Mouse (Mus musculus): ENCODE data around the gene Olah. TPM values are rescaled to one million over a fixed set of nuclear protein-coding genes. Genes with fewer than 3 reads are reported as not detected.
"Not testable (repeated sequence)": the region's sequence is repeated elsewhere in the genome, so short reads cannot be mapped to it uniquely, and the experiment has no call there.

Gene Olah
- not detected in 2 replicates for polyA plus RNA-seq (2014; fragmentation: Nextera tagmentation; extraction: Ambion mirVana)

GRCm38 (mm10) chr2:3397110-3397509 lies at the start of gene Olah:
Gene Olah (minus strand): TSS chr2:3397210.
- not testable (repeated sequence) for ATAC-seq (ENCODE audit: low read depth); H3K9ac ChIP-seq (ENCODE audit: low read depth, low read length); H3K27ac ChIP-seq (replicated peaks; ENCODE audit: low read depth, low read length); H3K36me3 ChIP-seq (ENCODE audit: control insufficient read depth, insufficient read depth, low read length); DNase-seq (ENCODE audit: low spot score); H3K9me3 ChIP-seq (ENCODE audit: control insufficient read depth, low read length); H3K4me2 ChIP-seq (ENCODE audit: low read depth, low read length); H3K4me3 ChIP-seq (ENCODE audit: low read depth, low read length); H3K27me3 ChIP-seq (replicated peaks; ENCODE audit: control insufficient read depth, insufficient read depth, low read length); H3K4me1 ChIP-seq (ENCODE audit: control insufficient read depth, insufficient read depth, low read length)
- WGBS, result 71% methylated on average over 10 of the region's 10 CpGs

DNA sequence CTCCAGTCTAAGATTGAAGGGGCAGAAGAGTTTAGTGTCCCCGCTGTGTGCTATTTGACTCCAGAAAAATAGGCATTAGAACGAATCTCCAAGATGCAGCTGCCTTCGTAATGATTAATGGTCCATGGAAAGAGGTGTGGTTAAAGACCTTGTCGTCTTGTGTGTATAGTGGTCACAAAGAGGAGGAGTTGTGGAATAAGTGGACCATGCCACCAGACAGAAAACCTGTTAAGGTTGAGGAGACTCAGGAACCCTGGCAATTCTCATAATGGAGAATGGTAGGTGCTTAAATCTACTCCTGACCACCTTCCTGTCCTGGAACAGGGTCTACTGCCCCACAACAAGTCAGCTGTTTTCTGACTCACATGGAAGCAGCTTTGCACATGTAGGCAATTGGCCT lies 49.0 kb upstream of the Olah start:
- WGBS, result 82% methylated on average over 4 of the region's 4 CpGs
- no peak overlapping the region for H3K4me2 ChIP-seq (ENCODE audit: low read depth, low read length)
- H3K4me1 ChIP-seq (ENCODE audit: control insufficient read depth, insufficient read depth, low read length), result no peaks in the 10 kb centered on the region
- no peaks in the 10 kb centered on the region for H3K9me3 ChIP-seq (ENCODE audit: control insufficient read depth, low read length)
- no peaks in the 10 kb centered on the region for H3K27me3 ChIP-seq (replicated peaks; ENCODE audit: control insufficient read depth, insufficient read depth, low read length)
- no peak overlapping the region for H3K27ac ChIP-seq (replicated peaks; ENCODE audit: low read depth, low read length)
- DNase-seq (ENCODE audit: low spot score) (no peak), ATAC-seq (ENCODE audit: low read depth) (no peak)
- no peak overlapping the region for H3K9ac ChIP-seq (ENCODE audit: low read depth, low read length)
- H3K36me3 ChIP-seq (ENCODE audit: control insufficient read depth, insufficient read depth, low read length), result peaks cover 8% of the 10 kb centered on the region
- H3K4me3 ChIP-seq (ENCODE audit: low read depth, low read length), result no peak overlapping the region

- H3K27ac ChIP-seq (replicated peaks; ENCODE audit: low read depth, low read length), result no peak overlapping the region
- ATAC-seq (ENCODE audit: low read depth), result no peak
- no peak for DNase-seq (ENCODE audit: low spot score)
- H3K27me3 ChIP-seq (replicated peaks; ENCODE audit: control insufficient read depth, insufficient read depth, low read length), result no peaks in the 10 kb centered on the region
- H3K4me2 ChIP-seq (ENCODE audit: low read depth, low read length), result no peak overlapping the region
- WGBS, result 66% methylated on average over 6 of the region's 7 CpGs
- no peak overlapping the region for H3K9ac ChIP-seq (ENCODE audit: low read depth, low read length)
- no peaks in the 10 kb centered on the region for H3K9me3 ChIP-seq (ENCODE audit: control insufficient read depth, low read length)
- H3K4me1 ChIP-seq (ENCODE audit: control insufficient read depth, insufficient read depth, low read length), result no peaks in the 10 kb centered on the region
- peaks cover 8% of the 10 kb centered on the region for H3K36me3 ChIP-seq (ENCODE audit: control insufficient read depth, insufficient read depth, low read length)
- H3K4me3 ChIP-seq (ENCODE audit: low read depth, low read length), result no peak overlapping the region
Measured at GRCm38 (mm10) chr2:3444206-3444605, 47.2 kb upstream of the Olah start.

- no peaks in the 10 kb centered on the region for H3K9me3 ChIP-seq (ENCODE audit: control insufficient read depth, low read length)
- H3K36me3 ChIP-seq (ENCODE audit: control insufficient read depth, insufficient read depth, low read length), result 0 out of 2 replicates have a peak, but pooled peaks cover 2% of the 10 kb centered on the region
- ATAC-seq (ENCODE audit: low read depth), result no peak
- H3K27me3 ChIP-seq (replicated peaks; ENCODE audit: control insufficient read depth, insufficient read depth, low read length), result no peaks in the 10 kb centered on the region
- no peak overlapping the region for H3K9ac ChIP-seq (ENCODE audit: low read depth, low read length)
- no peak overlapping the region for H3K4me2 ChIP-seq (ENCODE audit: low read depth, low read length)
- no peak overlapping the region for H3K4me3 ChIP-seq (ENCODE audit: low read depth, low read length)
- H3K4me1 ChIP-seq (ENCODE audit: control insufficient read depth, insufficient read depth, low read length), result no peaks in the 10 kb centered on the region
- WGBS, result 40% methylated on average over 7 of the region's 7 CpGs
- peak; percentile 19 for DNase-seq (ENCODE audit: low spot score)
- H3K27ac ChIP-seq (replicated peaks; ENCODE audit: low read depth, low read length), result no peak overlapping the region
Measured at GRCm38 (mm10) chr2:3437956-3438355, 40.9 kb upstream of the Olah start.

- ATAC-seq (ENCODE audit: low read depth) (no peak), DNase-seq (ENCODE audit: low spot score) (no peak)
- Histone ChIP-seq H3K9me3 (ENCODE audit: control insufficient read depth, low read length) (no peaks in the 10 kb centered on the region), H3K4me1 (ENCODE audit: control insufficient read depth, insufficient read depth, low read length) (no peaks in the 10 kb centered on the region), H3K27ac (replicated peaks; ENCODE audit: low read depth, low read length) (no peak overlapping the region), H3K36me3 (ENCODE audit: control insufficient read depth, insufficient read depth, low read length) (no peaks in the 10 kb centered on the region), H3K27me3 (replicated peaks; ENCODE audit: control insufficient read depth, insufficient read depth, low read length) (no peaks in the 10 kb centered on the region), H3K4me3 (ENCODE audit: low read depth, low read length) (no peak overlapping the region), H3K4me2 (ENCODE audit: low read depth, low read length) (no peak overlapping the region), H3K9ac (ENCODE audit: low read depth, low read length) (no peak overlapping the region)
- WGBS, result 88% methylated on average over 6 of the region's 6 CpGs
Measured at GRCm38 (mm10) chr2:3435369-3436061, 38.5 kb upstream of the Olah start.

DNA sequence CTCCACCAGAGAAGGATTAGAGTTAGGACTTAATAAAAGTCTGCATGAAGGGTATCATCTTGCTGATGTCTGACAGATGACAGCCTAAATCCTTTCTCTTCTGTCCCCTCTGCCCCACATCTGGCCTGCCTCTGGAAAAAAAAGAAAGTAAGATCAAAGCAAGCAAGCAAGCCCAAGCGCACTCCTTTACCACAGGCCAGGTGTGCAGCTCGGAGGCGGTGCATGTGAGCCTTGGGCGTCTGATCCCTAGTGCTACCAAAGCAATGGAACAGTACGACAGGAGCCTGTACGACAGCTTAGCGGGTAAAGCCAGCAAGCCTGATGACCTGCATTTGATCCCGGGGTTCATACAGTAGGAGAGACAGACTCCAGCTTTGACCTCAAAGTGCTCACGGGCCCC lies 33.9 kb upstream of the Olah start:
- Histone ChIP-seq H3K9me3 (ENCODE audit: control insufficient read depth, low read length) (no peaks in the 10 kb centered on the region), H3K4me1 (ENCODE audit: control insufficient read depth, insufficient read depth, low read length) (no peaks in the 10 kb centered on the region), H3K27me3 (replicated peaks; ENCODE audit: control insufficient read depth, insufficient read depth, low read length) (no peaks in the 10 kb centered on the region), H3K27ac (replicated peaks; ENCODE audit: low read depth, low read length) (no peak overlapping the region), H3K4me2 (ENCODE audit: low read depth, low read length) (no peak overlapping the region), H3K9ac (ENCODE audit: low read depth, low read length) (no peak overlapping the region), H3K36me3 (ENCODE audit: control insufficient read depth, insufficient read depth, low read length) (no peaks in the 10 kb centered on the region), H3K4me3 (ENCODE audit: low read depth, low read length) (no peak overlapping the region)
- DNase-seq (ENCODE audit: low spot score) (peak; percentile 48), ATAC-seq (ENCODE audit: low read depth) (peak; percentile 75)
- WGBS, result 58% methylated on average over 9 of the region's 9 CpGs

DNA sequence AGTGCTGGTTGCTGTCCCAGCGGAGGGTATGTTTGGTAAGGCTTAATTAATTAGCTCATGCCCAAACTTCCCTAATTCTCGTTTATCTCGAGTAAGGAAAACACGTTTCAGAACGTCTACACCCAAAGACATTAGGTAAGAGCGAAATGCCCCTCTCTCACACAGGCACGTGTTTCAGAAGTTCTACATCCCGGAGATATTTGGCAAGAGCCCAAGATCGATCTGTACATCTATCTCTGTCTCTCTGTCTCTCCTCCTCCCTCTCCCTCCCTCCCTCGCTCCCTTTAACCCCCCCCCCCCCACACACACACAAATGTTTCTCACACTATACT lies 27.5 kb upstream of the Olah start:
- H3K9me3 ChIP-seq (ENCODE audit: control insufficient read depth, low read length), result no peaks in the 10 kb centered on the region
- no peaks in the 10 kb centered on the region for H3K36me3 ChIP-seq (ENCODE audit: control insufficient read depth, insufficient read depth, low read length)
- 7% methylated on average over 10 of the region's 10 CpGs for WGBS
- peak overlapping the region; percentile 63 for H3K9ac ChIP-seq (ENCODE audit: low read depth, low read length)
- DNase-seq (ENCODE audit: low spot score) (no peak), ATAC-seq (ENCODE audit: low read depth) (no peak)
- H3K4me2 ChIP-seq (ENCODE audit: low read depth, low read length), result peak overlapping the region; percentile 92
- peak overlapping the region; percentile 57 for H3K4me3 ChIP-seq (ENCODE audit: low read depth, low read length)
- H3K27ac ChIP-seq (replicated peaks; ENCODE audit: low read depth, low read length), result no peak overlapping the region
- H3K27me3 ChIP-seq (replicated peaks; ENCODE audit: control insufficient read depth, insufficient read depth, low read length), result no peaks in the 10 kb centered on the region
- H3K4me1 ChIP-seq (ENCODE audit: control insufficient read depth, insufficient read depth, low read length), result 0 out of 2 replicates have a peak, but pooled peaks cover 2% of the 10 kb centered on the region

DNA sequence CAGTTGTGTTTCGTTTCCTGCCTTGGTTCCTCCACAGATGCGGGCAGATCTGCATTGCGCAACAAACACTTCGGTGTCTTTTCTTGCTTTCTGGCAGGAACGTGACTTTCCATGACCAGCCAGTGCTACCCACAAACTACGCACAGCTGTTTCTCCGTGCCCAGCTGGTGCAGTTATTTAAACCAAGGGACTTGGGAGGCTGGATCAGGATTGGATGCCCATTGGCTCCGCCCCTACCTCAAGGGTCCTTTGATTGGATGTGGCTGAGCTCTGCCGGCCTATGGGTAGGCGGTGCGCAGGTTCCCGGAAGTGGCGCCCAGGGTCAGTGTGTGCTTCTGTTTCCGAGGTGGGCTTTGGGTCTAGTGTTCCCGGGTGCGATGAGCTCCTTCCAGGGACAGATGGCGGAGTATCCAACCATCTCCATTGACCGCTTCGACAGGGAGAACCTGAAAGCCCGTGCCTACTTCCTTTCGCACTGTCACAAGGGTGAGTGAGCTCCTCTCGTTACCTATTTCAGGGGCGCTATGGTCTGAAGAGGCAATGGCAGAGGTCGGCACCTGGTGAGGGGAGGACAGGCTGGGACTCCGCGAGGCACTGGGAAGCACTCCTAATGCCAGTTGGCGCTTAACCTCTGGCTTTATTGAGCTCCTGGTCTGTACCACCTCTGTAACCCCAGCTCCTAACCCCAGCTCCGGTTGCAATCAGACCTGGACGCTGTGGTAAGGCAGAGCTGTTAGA lies 27.0 kb upstream of the Olah start, which contains the start of gene Dclre1c:
Dclre1c (plus strand) TSS at position 291 of the 738 bp plus-strand sequence.
- Histone ChIP-seq H3K27ac (replicated peaks; ENCODE audit: low read depth, low read length) (no peak within 1 kb of the TSS), H3K36me3 (ENCODE audit: control insufficient read depth, insufficient read depth, low read length) (no peaks in the 10 kb centered on the region), H3K4me2 (ENCODE audit: low read depth, low read length) (peak within 1 kb of the TSS; percentile 92), H3K9me3 (ENCODE audit: control insufficient read depth, low read length) (no peaks in the 10 kb centered on the region), H3K4me3 (ENCODE audit: low read depth, low read length) (peak within 1 kb of the TSS; percentile 57), H3K27me3 (replicated peaks; ENCODE audit: control insufficient read depth, insufficient read depth, low read length) (no peaks in the 10 kb centered on the region), H3K9ac (ENCODE audit: low read depth, low read length) (peak within 1 kb of the TSS; percentile 63), H3K4me1 (ENCODE audit: control insufficient read depth, insufficient read depth, low read length) (0 out of 2 replicates have a peak, but pooled peaks cover 2% of the 10 kb centered on the region)
- DNase-seq (ENCODE audit: low spot score), result peak; percentile 97
- under 1% methylated on average over 29 of the region's 29 CpGs for WGBS
- peak; percentile 99 for ATAC-seq (ENCODE audit: low read depth)

Data from embryonic facial prominence, embryonic 14.5 days (tissue).